Mouse (Mus musculus): Measurements from ENCODE around the gene Tex19.2.

- no peak for TF ChIP-seq CTCF (IDR thresholded peaks at IDR 0.05; ENCODE audit: borderline replicate concordance, insufficient read depth, low read length)
- no peak for TF ChIP-seq POLR2A (IDR thresholded peaks at IDR 0.05; ENCODE audit: low read depth, low read length)
Measured at GRCm38 (mm10) chr11:121101124-121101805, 17.2 kb downstream of the Tex19.2 start.
